Mouse (Mus musculus) T-helper 2 cell (primary cell): ENCODE measurements around the gene Prepl.

ENCODE experiments used
- in situ Hi-C: fragments of 300-600 bp; cut with MboI, MseI; formaldehyde crosslinking; loops from one replicate; pipeline ENCODE4 v1.15.1; 2025; ENCODE audit warnings: high pct_unique_total_duplicates

The Prepl gene

DNA sequence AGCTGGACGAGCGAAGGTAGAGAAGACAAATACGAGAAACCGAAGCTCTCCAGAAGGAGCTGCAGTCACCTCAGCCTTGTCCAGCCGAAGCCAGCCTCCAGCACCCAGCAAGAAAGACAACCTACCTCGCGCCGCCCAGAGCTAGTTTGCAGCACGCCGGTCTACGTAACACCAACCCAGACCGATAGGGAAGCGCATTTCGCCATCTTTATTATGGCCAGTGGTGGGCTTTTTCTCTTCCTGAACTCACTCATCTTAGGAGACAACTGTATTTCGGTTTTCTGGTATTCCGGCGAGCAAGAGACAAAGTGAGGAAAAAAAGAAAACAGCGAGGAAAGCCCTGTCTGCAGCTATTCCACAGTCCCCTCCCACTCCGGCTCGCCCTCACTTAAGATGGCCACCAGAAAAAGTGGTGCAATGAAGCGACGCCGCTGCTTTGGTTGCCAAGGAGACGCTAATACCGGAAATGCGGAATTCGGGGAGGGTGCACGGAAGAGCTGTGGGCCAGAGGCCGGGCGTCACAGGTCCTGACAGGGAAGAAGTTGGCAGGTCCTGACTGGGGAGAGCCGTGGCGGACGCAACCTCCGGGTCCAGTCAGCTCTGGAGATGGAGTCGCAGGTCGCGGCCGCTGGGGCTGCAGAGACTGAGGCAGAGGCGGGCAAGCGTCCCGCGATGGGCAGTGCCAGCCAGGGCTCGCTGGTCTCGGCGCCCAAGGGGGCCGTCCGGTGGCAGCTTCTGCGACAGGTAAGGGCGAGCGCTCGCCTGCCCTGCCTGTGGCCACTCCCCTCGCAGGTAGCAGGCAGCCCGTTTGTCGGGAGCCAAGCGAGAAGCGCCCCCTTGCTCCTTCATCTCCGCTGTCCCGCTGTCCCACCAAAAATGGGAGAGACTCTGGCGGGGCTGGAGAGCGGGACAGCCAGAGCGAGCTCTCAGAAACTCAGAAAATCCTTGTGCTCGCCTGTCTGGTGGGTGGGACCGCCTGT lies at the start of gene Prepl, which contains the start of gene Camkmt:
Gene Prepl, minus strand, starts transcription at position 122 of the 980 bp plus-strand sequence.
Gene Camkmt, plus strand, starts transcription at position 433 of the 980 bp plus-strand sequence.
- in situ Hi-C loops = no loop called here

DNA sequence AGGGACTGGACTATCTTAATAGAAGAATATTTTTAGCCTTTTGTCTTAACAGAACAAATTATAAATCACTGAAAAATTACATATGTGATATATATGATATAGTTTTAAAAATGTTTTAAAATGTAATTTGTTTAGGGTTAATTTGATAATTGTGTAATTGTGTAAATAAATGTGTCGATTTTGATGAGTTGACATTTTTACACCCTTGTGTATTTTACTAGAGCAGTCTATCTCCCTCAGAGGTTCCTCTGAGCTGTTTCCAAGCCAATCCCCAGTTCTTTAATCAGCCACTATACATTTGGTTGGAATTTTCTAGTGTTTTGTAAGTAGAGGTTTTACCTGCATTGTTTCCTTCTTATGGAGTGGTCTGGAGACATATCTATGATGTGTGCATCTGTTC lies 48.4 kb upstream of the Prepl start:
- in situ Hi-C loops = no loop called here

DNA sequence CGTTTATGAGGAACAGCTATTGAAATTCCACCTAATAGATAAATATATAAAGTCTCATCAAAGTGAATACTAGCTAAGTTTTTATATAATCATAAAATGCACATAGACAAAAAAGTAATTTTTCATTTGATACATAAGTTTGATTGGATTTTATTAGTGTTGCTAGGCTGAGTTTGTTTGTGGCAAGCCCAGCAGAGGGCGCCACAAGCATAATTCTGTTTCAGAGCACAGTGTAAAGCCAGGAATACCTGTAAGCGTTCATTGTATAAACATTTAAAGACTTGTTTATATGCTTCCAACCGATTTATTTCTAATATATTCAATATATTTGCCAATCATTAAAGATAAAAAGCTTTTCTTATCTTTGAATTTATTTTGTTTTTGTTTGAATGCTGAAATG lies 26.6 kb upstream of the Prepl start:
- in situ Hi-C loops = loop anchor here (5.0 kb wide), 1 partner anchor 516 kb away; no protein-coding TSS in a partner anchor

DNA sequence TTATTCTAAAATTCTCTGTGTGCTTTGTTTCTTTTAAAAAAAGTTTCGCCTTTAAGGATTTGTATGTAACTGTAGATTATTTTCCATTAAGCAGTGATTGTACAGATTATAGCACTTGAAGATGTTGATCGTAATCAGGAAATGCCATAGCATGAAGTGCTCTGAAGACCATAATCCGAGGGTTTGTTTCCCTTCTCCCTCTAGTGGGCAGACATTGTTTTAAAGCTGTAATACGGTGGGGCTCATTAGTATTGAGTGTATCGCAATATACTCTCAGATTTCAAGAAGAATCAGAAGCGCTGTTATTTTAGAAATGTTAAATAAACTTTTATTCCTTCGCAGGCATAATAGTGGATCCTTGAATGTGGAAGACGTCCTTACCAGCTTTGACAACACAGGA lies 23.4 kb upstream of the Prepl start:
- in situ Hi-C loops = no loop called here

DNA sequence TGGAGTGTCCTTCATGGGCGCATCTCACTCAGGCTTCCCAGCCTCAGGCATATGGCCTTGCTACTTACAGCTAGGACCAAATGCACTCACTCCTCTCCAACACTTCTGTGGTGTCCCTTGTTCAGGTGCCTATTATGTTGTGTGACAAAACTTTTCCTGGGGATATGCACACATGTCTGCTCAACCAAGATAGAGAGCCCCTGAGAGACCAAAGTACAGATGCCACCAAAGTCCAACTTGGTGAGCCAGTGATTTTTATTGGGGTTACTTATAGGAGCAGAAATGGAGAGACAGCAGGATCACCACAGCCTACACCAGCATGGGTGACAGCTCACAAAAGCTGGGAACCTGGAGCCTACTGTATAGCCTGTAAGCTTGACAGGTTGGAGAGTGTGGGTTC lies 20.6 kb upstream of the Prepl start:
- in situ Hi-C loops = no loop called here

DNA sequence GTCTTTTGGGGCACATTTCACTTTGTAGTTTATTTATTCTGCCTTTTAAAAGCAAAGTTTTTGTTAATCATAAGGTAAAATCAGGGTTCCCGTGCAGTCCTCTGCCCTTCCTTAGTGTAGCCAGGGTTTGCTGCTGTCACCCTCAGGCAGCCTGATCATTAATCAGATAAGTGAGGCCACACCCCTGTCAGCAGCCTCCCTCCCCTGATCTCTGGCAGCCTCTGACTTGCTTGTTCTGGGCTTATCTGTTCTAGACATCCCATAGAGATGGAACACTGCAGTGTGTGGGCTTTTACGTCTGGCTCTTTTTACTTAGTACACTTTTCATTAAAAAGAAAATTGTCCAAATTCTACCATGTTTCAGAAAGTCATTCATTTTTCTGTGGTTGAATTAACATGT lies 13.3 kb upstream of the Prepl start:
- in situ Hi-C loops = loop anchor here (5.0 kb wide), 1 partner anchor 61 kb away; no protein-coding TSS in a partner anchor

DNA sequence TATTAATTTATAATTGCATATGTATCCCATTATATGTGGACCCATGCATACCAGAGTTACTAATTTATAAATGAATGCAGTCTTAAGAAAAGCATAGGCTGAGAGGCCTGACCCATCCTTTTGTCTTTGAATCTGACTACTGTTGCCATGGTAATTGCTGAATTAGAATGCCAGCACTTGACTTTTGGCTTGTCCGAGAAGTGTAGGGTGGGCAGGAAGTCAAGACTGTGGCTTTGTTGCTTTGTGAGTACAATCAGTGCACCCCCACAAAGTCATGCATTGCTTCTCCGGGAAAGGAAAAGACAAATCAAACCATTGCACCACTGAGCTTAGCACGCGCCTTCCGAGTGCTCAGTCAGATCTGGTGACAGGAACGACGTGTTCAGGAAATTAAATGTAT lies 11.7 kb upstream of the Prepl start:
- in situ Hi-C loops = loop anchor here (5.0 kb wide), 1 partner anchor 59 kb away; no protein-coding TSS in a partner anchor

DNA sequence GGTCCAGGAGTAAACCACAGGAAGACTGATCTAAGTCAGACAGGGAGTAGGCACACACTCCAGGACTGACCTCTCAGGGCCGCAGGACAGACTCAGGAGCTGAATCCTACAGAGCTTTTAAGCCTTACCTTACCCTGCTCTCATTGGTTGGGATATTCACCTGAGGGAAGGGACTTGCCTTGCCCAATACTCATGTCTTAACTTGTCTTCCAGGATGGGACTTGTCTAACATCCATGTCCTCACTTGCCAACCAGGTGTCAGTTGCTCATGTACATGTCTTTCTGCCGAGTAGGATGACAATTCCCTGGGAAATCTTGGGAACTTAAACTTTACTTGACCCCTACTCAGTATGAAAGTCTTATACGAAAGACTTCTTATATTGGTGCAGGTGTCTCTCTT lies 10.2 kb upstream of the Prepl start:
- in situ Hi-C loops = loop anchor here (5.0 kb wide), 1 partner anchor 58 kb away; no protein-coding TSS in a partner anchor

DNA sequence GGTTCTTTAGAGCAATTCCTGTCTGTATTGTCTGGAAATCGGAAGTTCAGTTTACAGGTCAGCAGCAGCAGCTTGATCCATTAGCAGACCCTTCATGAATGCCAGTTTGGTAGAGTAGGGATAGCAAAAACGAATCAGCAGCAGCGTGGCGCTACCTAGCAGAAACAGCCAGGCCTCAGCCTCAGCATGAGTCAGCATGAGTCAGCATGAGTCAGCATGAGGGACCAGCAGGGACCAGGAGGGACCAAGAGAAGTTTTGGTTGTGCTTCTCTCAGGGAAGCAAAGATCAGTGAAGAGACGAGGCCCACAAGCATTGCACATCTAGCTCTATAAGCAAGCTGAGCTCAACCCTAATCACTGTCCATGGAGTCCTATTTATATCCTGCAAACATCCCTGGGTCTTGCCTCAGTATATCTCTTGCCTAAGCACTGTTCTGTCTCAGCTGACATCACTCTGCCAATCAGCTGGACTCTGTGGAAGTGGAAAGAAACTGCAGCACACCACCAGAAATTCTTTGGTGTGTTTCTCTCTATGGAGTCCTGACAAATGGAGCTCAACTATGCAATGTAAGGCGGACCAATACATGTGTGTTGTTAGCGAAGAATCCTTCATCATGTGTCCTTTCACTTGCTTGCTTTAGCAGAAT lies 8.8 kb upstream of the Prepl start:
- in situ Hi-C loops = no loop called here

DNA sequence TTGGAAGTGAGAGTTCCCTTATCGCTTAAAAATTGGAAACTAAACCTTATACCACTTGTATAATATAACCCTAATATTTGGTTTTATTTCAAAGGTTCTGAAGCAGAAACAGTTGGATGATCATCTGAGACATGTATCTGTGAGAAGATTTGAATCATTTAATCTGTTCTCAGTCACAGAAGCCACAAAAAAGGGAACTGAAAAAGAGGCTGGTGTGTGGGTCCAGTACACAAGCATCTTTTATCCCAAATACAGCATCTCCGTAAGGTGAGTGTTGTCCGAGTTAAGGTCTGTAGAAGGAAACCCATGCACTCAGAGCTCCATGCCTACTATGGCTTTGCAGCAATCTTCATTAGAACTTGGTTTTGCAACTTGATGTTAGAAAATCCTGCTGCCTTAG lies 6.4 kb upstream of the Prepl start:
- in situ Hi-C loops = no loop called here

DNA sequence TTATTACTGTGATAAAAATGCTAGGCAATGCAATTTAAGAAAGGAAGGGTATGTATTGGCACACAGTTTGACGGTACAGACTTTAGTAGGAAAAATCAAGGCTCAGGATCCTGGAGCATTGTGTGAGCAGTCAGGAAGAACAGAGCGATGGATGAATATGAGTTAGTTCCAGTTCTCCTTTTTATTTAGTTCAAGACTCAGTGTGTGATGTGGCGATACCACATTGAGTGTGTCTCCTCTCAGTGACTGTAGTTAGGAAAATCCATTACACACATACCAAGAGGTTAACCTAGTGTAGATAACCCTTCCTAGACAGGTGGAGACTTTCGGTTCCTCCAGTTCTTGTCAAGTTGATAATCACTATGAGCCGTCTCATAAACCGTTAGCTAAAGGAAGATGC lies 1.7 kb upstream of the Prepl start:
- in situ Hi-C loops = no loop called here

DNA sequence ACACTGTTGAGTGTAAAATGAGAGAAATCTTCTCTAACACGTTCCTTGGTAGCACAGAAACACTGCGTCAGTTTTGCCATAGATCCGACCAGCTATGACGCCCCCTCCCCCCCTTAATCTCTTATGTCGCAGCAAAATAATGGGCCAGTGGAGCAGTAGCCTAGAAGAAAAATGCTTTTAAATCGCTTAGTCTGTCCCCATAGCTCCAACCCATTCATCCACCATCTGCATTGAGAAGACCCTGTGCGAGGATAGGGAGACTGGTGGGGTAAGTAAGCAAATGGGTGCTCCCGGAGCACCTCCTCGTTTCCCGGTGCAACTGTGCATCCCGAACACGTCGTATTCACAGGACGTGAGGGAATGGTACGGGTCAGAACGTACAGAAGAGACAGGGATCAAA lies 420 bp downstream of the Prepl start:
- in situ Hi-C loops = no loop called here

DNA sequence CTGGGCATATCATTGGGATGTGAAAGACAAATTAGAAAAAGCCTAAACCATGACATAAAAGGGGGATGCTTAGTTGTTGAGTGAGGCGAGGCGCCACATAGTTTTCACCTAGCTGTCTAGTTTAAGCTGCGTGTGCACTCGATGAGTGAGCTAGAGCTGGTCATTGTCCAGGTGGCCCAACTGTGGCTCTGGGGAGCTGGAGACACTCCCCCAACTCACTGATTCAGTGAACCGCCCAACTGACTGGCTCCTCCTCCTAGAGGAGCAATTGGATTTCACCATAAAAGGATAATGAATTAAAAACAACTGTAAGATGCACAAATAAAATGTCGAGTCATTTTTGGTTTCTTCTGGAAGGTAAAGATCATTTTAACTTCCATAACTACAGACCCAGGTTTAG lies 1.0 kb downstream of the Prepl start:
- in situ Hi-C loops = no loop called here

DNA sequence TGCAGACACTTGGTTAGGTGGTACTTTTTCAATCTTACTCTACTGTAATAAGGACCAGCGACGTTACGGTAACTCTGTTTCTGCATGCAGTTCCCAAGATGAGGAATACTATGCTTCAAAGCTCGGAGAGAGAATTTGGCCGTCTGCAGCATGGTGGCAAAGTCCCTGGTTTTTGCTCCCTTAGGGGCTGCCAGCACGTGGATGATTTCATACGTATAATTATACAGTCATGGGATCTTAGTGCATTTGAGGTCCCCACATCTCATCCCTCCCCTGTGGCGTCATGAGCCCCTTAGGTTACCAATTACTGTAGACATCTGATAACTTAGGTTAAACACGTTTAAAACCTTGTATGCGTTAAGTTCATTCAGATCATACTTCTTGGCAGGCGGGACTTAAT lies 1.6 kb downstream of the Prepl start:
- in situ Hi-C loops = no loop called here

DNA sequence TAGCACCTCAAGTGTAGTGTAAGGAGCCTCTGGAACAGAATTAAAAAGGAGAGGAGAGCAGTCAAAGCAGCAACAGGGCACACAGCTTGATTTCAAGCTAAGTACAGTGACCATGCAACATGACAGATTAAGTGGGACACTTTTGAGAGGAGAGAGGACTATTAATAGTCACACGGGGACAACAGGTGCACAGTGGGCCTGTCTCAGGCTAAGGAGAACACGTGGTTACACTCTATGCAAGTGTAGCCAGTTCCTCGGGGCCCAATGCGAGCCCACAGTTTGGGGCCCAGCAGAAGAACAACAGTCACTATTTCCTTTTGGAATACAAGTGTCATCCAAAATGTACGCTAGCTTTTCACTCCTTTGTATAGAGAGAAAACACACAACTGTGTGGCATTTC lies 2.5 kb downstream of the Prepl start:
- in situ Hi-C loops = no loop called here

DNA sequence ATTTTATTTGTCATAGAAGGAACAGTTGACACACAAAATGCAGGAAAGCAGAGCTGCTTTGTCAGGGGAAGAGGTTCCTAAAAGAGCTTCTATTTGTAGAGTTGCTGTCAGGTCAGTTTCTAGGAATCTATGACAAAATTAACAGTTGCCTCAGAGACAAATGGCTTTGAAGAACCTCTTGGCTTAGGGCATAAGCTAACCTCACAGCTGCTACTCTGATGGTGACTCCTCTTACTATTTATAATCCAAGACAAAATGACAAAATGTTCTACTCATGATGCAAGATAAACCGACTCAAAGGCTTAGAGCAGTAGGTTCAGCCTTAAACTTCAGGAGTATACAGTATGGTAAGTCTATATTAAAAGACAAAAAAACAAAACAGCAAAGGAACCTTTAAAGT lies 3.5 kb downstream of the Prepl start:
- in situ Hi-C loops = no loop called here

DNA sequence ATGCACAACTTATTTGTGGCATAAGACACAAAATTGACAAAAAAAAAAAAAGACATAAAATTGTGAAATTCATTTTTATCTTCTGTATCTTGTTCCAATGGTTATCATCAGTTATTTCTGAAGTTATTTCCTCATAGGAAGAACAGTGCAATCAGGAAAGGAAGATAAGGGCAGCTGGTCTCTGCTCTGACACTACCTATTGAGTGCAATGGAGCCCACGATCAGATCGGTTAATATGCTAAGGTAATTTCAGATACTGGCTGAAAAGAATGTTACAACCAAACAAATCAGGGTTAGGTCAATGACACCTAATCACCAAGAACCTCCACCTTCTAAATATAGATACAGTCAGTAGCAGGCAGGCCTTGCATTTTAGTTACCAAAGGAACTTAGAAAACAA lies 4.7 kb downstream of the Prepl start:
- in situ Hi-C loops = no loop called here

DNA sequence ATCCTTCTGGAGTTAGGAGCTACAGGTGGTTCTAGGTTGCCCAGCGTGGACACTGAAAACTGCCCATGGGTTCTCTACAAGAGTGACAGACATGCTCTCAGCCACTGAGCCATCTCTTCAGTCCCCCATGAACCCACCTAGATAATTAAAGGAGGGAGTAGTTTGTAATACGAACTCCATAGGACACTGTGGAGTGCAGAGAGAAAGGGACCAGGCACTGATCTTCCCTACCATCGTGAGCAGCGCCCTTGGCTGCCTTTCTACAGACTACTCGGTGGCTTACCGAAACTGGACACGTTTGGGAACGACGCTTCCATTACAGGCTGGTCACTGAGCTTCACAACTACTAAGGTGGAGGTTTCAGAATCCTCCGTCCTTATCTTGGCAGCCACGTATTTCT lies 9.3 kb downstream of the Prepl start:
- in situ Hi-C loops = no loop called here

DNA sequence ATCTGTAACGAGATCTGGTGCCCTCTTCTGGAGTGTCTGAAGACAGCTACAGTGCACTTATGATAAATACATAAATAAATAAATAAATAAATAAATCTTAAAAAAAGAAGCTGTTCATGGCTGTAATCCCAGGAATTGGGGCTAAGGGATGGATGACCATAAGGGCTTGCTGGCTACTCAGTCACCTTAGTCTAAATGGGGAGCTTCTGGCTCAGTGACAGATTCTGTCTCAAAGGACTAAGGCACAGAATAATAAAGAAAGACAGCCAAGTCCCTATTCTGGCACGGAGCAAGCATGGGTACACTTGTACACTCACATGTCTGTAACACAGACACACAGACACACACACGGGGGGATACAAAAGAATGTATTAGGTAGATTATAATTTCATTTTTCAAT lies 10.8 kb downstream of the Prepl start:
- in situ Hi-C loops = no loop called here

DNA sequence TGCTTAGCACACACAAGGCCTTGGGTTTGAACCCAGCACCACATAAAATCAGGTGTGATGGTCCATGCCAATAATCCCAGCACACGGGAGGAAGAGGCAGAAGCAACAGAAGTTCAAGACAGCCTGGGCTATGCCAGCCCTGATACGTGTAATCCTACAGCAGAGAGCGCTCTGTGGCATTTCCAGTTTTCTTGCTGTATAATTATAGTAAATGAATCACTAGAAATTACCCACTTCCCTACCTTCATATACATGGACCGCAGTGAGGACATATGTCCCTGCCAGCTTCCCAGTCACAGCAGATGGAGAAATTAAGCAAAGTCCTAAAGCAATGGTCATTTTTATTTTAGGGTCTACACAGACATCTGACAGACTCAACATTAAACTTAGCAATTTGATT lies 16.0 kb downstream of the Prepl start:
- in situ Hi-C loops = no loop called here

DNA sequence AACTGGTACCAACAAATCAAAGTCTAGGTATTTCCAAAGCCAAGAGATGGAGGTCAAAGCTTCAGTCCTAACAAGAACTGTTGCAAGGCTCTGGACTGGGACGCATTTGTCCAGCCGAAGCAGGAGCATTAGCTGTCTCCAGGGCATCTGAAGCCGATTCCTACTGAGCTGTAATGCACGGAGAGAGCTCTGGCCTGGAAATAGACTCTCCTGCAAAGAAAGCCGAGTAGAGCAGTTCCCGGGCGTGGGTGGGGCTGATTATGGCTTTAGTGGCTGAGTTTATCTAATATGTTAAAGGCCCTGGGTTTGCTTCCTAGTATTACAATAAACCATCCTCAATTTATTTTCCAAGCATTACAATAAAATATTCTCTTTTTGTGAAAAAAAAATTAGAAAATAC lies 16.8 kb downstream of the Prepl start:
- in situ Hi-C loops = no loop called here

DNA sequence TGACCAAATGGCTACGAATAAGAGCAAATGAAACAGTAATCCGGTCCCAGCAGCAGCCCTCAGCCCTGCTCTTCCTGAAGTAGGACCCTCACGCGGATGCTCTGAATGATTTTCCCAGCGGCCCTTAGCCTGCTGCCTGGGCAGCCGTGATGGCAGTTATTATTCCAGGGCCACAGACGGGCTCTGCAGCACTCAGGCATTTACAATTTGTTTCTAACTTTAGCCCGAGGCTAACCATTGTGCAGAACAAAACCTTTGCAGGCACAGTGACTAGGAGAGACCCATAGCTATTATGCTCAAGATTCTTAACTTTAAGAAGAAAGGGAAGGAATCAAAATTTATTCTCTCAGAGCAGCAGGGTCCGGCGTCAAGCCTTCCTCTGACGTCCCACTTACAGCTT lies 17.7 kb downstream of the Prepl start:
- in situ Hi-C loops = no loop called here
